Mouse (Mus musculus): ENCODE results near the gene Sun1. TPM values are rescaled to one million over a fixed set of nuclear protein-coding genes. Genes with fewer than 3 reads are reported as not detected.

The Sun1 gene
- polyA plus RNA-seq, 1 experiment from 2014 or later = 56.2 TPM

GRCm38 (mm10) chr5:139258371-139259035, 58.1 kb downstream of the Sun1 start:
- 85% methylated on average over 8 of the region's 8 CpGs for WGBS
- Histone ChIP-seq H3K27ac (ENCODE audit: low read length) (no peak overlapping the region), H3K4me2 (ENCODE audit: low read depth, low read length) (no peak overlapping the region), H3K9ac (ENCODE audit: low read length) (no peak overlapping the region), H3K4me3 (replicated peaks; ENCODE audit: low read length) (no peak overlapping the region), H3K36me3 (ENCODE audit: control insufficient read depth, insufficient read depth, low read length) (no peaks in the 10 kb centered on the region), H3K9me3 (replicated peaks; ENCODE audit: control insufficient read depth, low read length) (no peaks in the 10 kb centered on the region), H3K27me3 (ENCODE audit: control insufficient read depth, insufficient read depth, low read length) (no peaks in the 10 kb centered on the region), H3K4me1 (ENCODE audit: control insufficient read depth, insufficient read depth, low read length) (peaks cover 33% of the 10 kb centered on the region)
- ATAC-seq (ENCODE audit: insufficient read depth, low FRiP score) = no peak

GRCm38 (mm10) chr5:139259853-139260252, 59.4 kb downstream of the Sun1 start:
- 50% methylated on average over 5 of the region's 5 CpGs for WGBS
- H3K4me2 ChIP-seq (ENCODE audit: low read depth, low read length) = no peak overlapping the region
- peak; percentile 69; the same call in 1 of the 2 replicates for ATAC-seq (ENCODE audit: insufficient read depth, low FRiP score)

GRCm38 (mm10) chr5:139261403-139261802, 61.0 kb downstream of the Sun1 start:
- peaks cover 19% of the 10 kb centered on the region for H3K4me1 ChIP-seq (ENCODE audit: control insufficient read depth, insufficient read depth, low read length)
- peaks cover 20% of the 10 kb centered on the region for H3K36me3 ChIP-seq (ENCODE audit: control insufficient read depth, insufficient read depth, low read length)
- H3K4me3 ChIP-seq (replicated peaks; ENCODE audit: low read length) = no peak overlapping the region
- ATAC-seq (ENCODE audit: insufficient read depth, low FRiP score) = no peak
- no peak overlapping the region for H3K27ac ChIP-seq (ENCODE audit: low read length)
- no peaks in the 10 kb centered on the region for H3K9me3 ChIP-seq (replicated peaks; ENCODE audit: control insufficient read depth, low read length)
- no peaks in the 10 kb centered on the region for H3K27me3 ChIP-seq (ENCODE audit: control insufficient read depth, insufficient read depth, low read length)
- H3K4me2 ChIP-seq (ENCODE audit: low read depth, low read length) = no peak overlapping the region
- H3K9ac ChIP-seq (ENCODE audit: low read length) = no peak overlapping the region
- 86% methylated on average over 4 of the region's 4 CpGs for WGBS

More at GRCm38 (mm10) chr5:139259853-139260252, 59.4 kb downstream of the Sun1 start:
- no peaks in the 10 kb centered on the region for H3K9me3 ChIP-seq (replicated peaks; ENCODE audit: control insufficient read depth, low read length)
- H3K4me1 ChIP-seq (ENCODE audit: control insufficient read depth, insufficient read depth, low read length) = peaks cover 20% of the 10 kb centered on the region
- H3K9ac ChIP-seq (ENCODE audit: low read length) = no peak overlapping the region
- H3K36me3 ChIP-seq (ENCODE audit: control insufficient read depth, insufficient read depth, low read length) = peaks cover 9% of the 10 kb centered on the region
- H3K27me3 ChIP-seq (ENCODE audit: control insufficient read depth, insufficient read depth, low read length) = no peaks in the 10 kb centered on the region
- no peak overlapping the region for H3K4me3 ChIP-seq (replicated peaks; ENCODE audit: low read length)
- H3K27ac ChIP-seq (ENCODE audit: low read length) = peak overlapping the region; percentile 43; the same call in 1 of the 2 replicates

GRCm38 (mm10) chr5:139267661-139268060, 67.2 kb downstream of the Sun1 start:
- peaks cover 7% of the 10 kb centered on the region; the same call in 1 of the 2 replicates for H3K4me1 ChIP-seq (ENCODE audit: control insufficient read depth, insufficient read depth, low read length)
- no peak overlapping the region for H3K27ac ChIP-seq (ENCODE audit: low read length)
- H3K36me3 ChIP-seq (ENCODE audit: control insufficient read depth, insufficient read depth, low read length) = peaks cover 28% of the 10 kb centered on the region
- no peak overlapping the region for H3K4me2 ChIP-seq (ENCODE audit: low read depth, low read length)
- H3K27me3 ChIP-seq (ENCODE audit: control insufficient read depth, insufficient read depth, low read length) = no peaks in the 10 kb centered on the region
- H3K4me3 ChIP-seq (replicated peaks; ENCODE audit: low read length) = no peak overlapping the region
- no peak overlapping the region for H3K9ac ChIP-seq (ENCODE audit: low read length)
- no peaks in the 10 kb centered on the region for H3K9me3 ChIP-seq (replicated peaks; ENCODE audit: control insufficient read depth, low read length)
- WGBS = 90% methylated on average over 4 of the region's 4 CpGs
- ATAC-seq (ENCODE audit: insufficient read depth, low FRiP score) = no peak

- no peak overlapping the region for H3K4me2 ChIP-seq (ENCODE audit: low read depth, low read length)
Measured at GRCm38 (mm10) chr5:139270806-139271521, 70.5 kb downstream of the Sun1 start.

GRCm38 (mm10) chr5:139271994-139272554, 71.6 kb downstream of the Sun1 start:
- Histone ChIP-seq H3K9ac (ENCODE audit: low read length) (no peak overlapping the region), H3K4me3 (replicated peaks; ENCODE audit: low read length) (no peak overlapping the region), H3K4me2 (ENCODE audit: low read depth, low read length) (no peak overlapping the region)

More at GRCm38 (mm10) chr5:139270806-139271521, 70.5 kb downstream of the Sun1 start:
- peak; percentile 41; the same call in 1 of the 2 replicates for ATAC-seq (ENCODE audit: insufficient read depth, low FRiP score)
- Histone ChIP-seq H3K9me3 (replicated peaks; ENCODE audit: control insufficient read depth, low read length) (no peaks in the 10 kb centered on the region), H3K4me3 (replicated peaks; ENCODE audit: low read length) (no peak overlapping the region), H3K27me3 (ENCODE audit: control insufficient read depth, insufficient read depth, low read length) (no peaks in the 10 kb centered on the region), H3K9ac (ENCODE audit: low read length) (0 out of 2 replicates have a peak overlapping the region, but pooled peaks have one; percentile 26), H3K36me3 (ENCODE audit: control insufficient read depth, insufficient read depth, low read length) (peaks cover 11% of the 10 kb centered on the region), H3K4me1 (ENCODE audit: control insufficient read depth, insufficient read depth, low read length) (peaks cover 7% of the 10 kb centered on the region; the same call in 1 of the 2 replicates), H3K27ac (ENCODE audit: low read length) (peak overlapping the region; percentile 43)
- WGBS = 53% methylated on average over 16 of the region's 16 CpGs

GRCm38 (mm10) chr5:139277287-139277686, 76.8 kb downstream of the Sun1 start:
- Histone ChIP-seq H3K27me3 (ENCODE audit: control insufficient read depth, insufficient read depth, low read length) (no peaks in the 10 kb centered on the region), H3K4me2 (ENCODE audit: low read depth, low read length) (no peak overlapping the region), H3K4me3 (replicated peaks; ENCODE audit: low read length) (no peak overlapping the region), H3K27ac (ENCODE audit: low read length) (no peak overlapping the region), H3K36me3 (ENCODE audit: control insufficient read depth, insufficient read depth, low read length) (no peaks in the 10 kb centered on the region), H3K4me1 (ENCODE audit: control insufficient read depth, insufficient read depth, low read length) (no peaks in the 10 kb centered on the region), H3K9ac (ENCODE audit: low read length) (no peak overlapping the region), H3K9me3 (replicated peaks; ENCODE audit: control insufficient read depth, low read length) (no peaks in the 10 kb centered on the region)
- no peak for ATAC-seq (ENCODE audit: insufficient read depth, low FRiP score)
- WGBS = 69% methylated on average over 8 of the region's 8 CpGs

More at GRCm38 (mm10) chr5:139271994-139272554, 71.6 kb downstream of the Sun1 start:
- no peaks in the 10 kb centered on the region for H3K9me3 ChIP-seq (replicated peaks; ENCODE audit: control insufficient read depth, low read length)
- no peak for ATAC-seq (ENCODE audit: insufficient read depth, low FRiP score)
- no peaks in the 10 kb centered on the region for H3K27me3 ChIP-seq (ENCODE audit: control insufficient read depth, insufficient read depth, low read length)
- 43% methylated on average over 8 of the region's 8 CpGs for WGBS
- H3K27ac ChIP-seq (ENCODE audit: low read length) = no peak overlapping the region
- peaks cover 7% of the 10 kb centered on the region; the same call in 1 of the 2 replicates for H3K4me1 ChIP-seq (ENCODE audit: control insufficient read depth, insufficient read depth, low read length)
- H3K36me3 ChIP-seq (ENCODE audit: control insufficient read depth, insufficient read depth, low read length) = peaks cover 9% of the 10 kb centered on the region; the same call in 1 of the 2 replicates

GRCm38 (mm10) chr5:139281373-139282112, 81.1 kb downstream of the Sun1 start:
- WGBS = 51% methylated on average over 10 of the region's 11 CpGs
- peak; percentile 26; the same call in 1 of the 2 replicates for ATAC-seq (ENCODE audit: insufficient read depth, low FRiP score)
- H3K9ac ChIP-seq (ENCODE audit: low read length) = no peak overlapping the region; the same call in 1 of the 2 replicates
- H3K4me2 ChIP-seq (ENCODE audit: low read depth, low read length) = no peak overlapping the region
- no peaks in the 10 kb centered on the region for H3K9me3 ChIP-seq (replicated peaks; ENCODE audit: control insufficient read depth, low read length)
- H3K36me3 ChIP-seq (ENCODE audit: control insufficient read depth, insufficient read depth, low read length) = no peaks in the 10 kb centered on the region
- H3K27me3 ChIP-seq (ENCODE audit: control insufficient read depth, insufficient read depth, low read length) = no peaks in the 10 kb centered on the region
- H3K27ac ChIP-seq (ENCODE audit: low read length) = peak overlapping the region; percentile 23; the same call in 1 of the 2 replicates
- peaks cover 12% of the 10 kb centered on the region for H3K4me1 ChIP-seq (ENCODE audit: control insufficient read depth, insufficient read depth, low read length)
- H3K4me3 ChIP-seq (replicated peaks; ENCODE audit: low read length) = no peak overlapping the region

Measured in stomach, embryonic 16.5 days (tissue).